Mouse (Mus musculus) embryonic facial prominence, embryonic 14.5 days (tissue): ENCODE results near the gene Nell2. TPM values are rescaled to one million over a fixed set of nuclear protein-coding genes. Genes with fewer than 3 reads are reported as not detected.

Source experiments
- ATAC-seq: fragments of 200-750 bp; cut with Nextera tagmentation; 2 replicates; pipeline ENCODE4 v1.8.0; 2017; ENCODE audit warnings: low read depth, moderate number of reproducible peaks, moderate TSS enrichment
- DNase-seq: peaks from one replicate; pipeline ENCODE4 v3.0.0-alpha.2; 2015; ENCODE audit warnings: low spot score
- H3K27ac ChIP-seq: fragments of 300-500 bp; sonication (generic); replicated peaks from 2 replicates; pipeline ENCODE4 v1.5.1; 2014; ENCODE audit warnings: low read depth, mild to moderate bottlenecking, low read length, moderate library complexity
- H3K27me3 ChIP-seq: fragments of 300-500 bp; sonication (generic); replicated peaks from 2 replicates; pipeline ENCODE4 v1.6.1; 2014; ENCODE audit warnings: low read length; ENCODE audit not compliant: control insufficient read depth, insufficient read depth
- H3K36me3 ChIP-seq: fragments of 300-500 bp; sonication (generic); 2 replicates; pipeline ENCODE4 v1.6.1; 2014; ENCODE audit warnings: low read length, mixed read lengths; ENCODE audit not compliant: control insufficient read depth, insufficient read depth
- H3K4me1 ChIP-seq: fragments of 300-500 bp; sonication (generic); 2 replicates; pipeline ENCODE4 v1.6.1; 2014; ENCODE audit warnings: antibody characterized with exemption, low read length; ENCODE audit not compliant: control insufficient read depth, insufficient read depth
- H3K4me2 ChIP-seq: fragments of 300-500 bp; sonication (generic); 2 replicates; pipeline ENCODE4 v1.6.1; 2014; ENCODE audit warnings: low read depth, mild to moderate bottlenecking, low read length, moderate library complexity, mixed read lengths
- H3K4me3 ChIP-seq: fragments of 300-500 bp; sonication (generic); 2 replicates; pipeline ENCODE4 v1.5.1; 2014; ENCODE audit warnings: low read depth, mild to moderate bottlenecking, low read length
- H3K9ac ChIP-seq: fragments of 300-500 bp; sonication (generic); 2 replicates; pipeline ENCODE4 v1.6.1; 2014; ENCODE audit warnings: low read depth, mild to moderate bottlenecking, low read length, moderate library complexity, mixed read lengths
- H3K9me3 ChIP-seq: fragments of 300-500 bp; sonication (generic); 2 replicates; pipeline ENCODE4 v1.6.1; 2016; ENCODE audit warnings: low read length; ENCODE audit not compliant: control insufficient read depth
- WGBS: fragments of 180-500 bp; shearing (Covaris S2); extraction: QIAGEN DNeasy Blood & Tissue Kit; methylation state at CpG from one replicate; pipeline ENCODE4 v1.1.7; 2014; 5-methylcytosine and 5-hydroxymethylcytosine counted together
- polyA plus RNA-seq: library from polyadenylated mRNA; unstranded; fragments of >200 nt; fragmentation: Nextera tagmentation; extraction: Ambion mirVana; gene quantifications from 2 replicates; pipeline ENCODE4 v1.2.1, GENCODE M21; 2014

Nell2 gene
- polyA plus RNA-seq, 1 experiment from 2014 or later: 15.1 TPM

GRCm38 (mm10) chr15:95492201-95492600 is 36.2 kb downstream of the Nell2 start:
- H3K36me3 ChIP-seq: no peaks in the 10 kb centered on the region
- ATAC-seq (no peak), DNase-seq (no peak)
- 0 out of 2 replicates have a peak, but pooled peaks cover 3% of the 10 kb centered on the region for H3K4me1 ChIP-seq
- H3K27me3 ChIP-seq: no peaks in the 10 kb centered on the region
- H3K27ac ChIP-seq: no peak overlapping the region
- H3K4me3 ChIP-seq: no peak overlapping the region
- WGBS: 68% methylated on average over 5 of the region's 5 CpGs
- H3K9ac ChIP-seq: no peak overlapping the region
- no peaks in the 10 kb centered on the region for H3K9me3 ChIP-seq
- no peak overlapping the region for H3K4me2 ChIP-seq

- Histone ChIP-seq H3K4me3 (no peak overlapping the region), H3K27ac (no peak overlapping the region), H3K9me3 (no peaks in the 10 kb centered on the region), H3K4me2 (no peak overlapping the region), H3K27me3 (no peaks in the 10 kb centered on the region), H3K36me3 (no peaks in the 10 kb centered on the region), H3K9ac (no peak overlapping the region), H3K4me1 (0 out of 2 replicates have a peak, but pooled peaks cover 3% of the 10 kb centered on the region)
- DNase-seq (peak; percentile 48), ATAC-seq (no peak)
- 36% methylated on average over 4 of the region's 4 CpGs for WGBS
Measured at GRCm38 (mm10) chr15:95489174-95489573, 39.2 kb downstream of the Nell2 start.

DNA sequence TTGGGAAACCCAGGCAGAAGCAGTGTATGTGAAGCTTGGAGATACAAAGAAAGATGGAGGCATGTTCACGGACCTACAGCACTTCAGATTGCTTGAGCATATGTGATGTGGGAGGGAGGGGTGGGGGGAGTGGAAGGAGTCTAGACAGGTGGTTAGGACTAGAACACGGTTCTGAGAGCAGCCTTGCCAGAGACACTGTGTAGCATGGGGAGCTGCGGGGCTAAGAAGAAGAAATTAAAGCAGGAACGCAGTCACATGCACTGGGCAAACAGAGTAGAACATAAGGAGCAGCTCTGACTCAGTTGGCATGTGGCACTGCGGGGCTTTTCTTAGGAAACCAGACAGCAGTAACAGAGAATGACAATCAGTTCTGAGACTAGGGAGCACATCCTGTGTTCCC is 40.4 kb downstream of the Nell2 start:
- Histone ChIP-seq H3K4me1 (0 out of 2 replicates have a peak, but pooled peaks cover 3% of the 10 kb centered on the region), H3K9me3 (no peaks in the 10 kb centered on the region), H3K4me3 (no peak overlapping the region), H3K27ac (no peak overlapping the region), H3K27me3 (no peaks in the 10 kb centered on the region), H3K9ac (no peak overlapping the region), H3K4me2 (no peak overlapping the region), H3K36me3 (no peaks in the 10 kb centered on the region)
- ATAC-seq (no peak), DNase-seq (no peak)
- 84% methylated on average over 5 of the region's 5 CpGs for WGBS

- H3K4me3 ChIP-seq: no peak overlapping the region
- 69% methylated on average over 9 of the region's 9 CpGs for WGBS
- H3K4me1 ChIP-seq: no peaks in the 10 kb centered on the region
- ATAC-seq (no peak), DNase-seq (no peak)
- no peaks in the 10 kb centered on the region for H3K27me3 ChIP-seq
- H3K36me3 ChIP-seq: no peaks in the 10 kb centered on the region
- no peaks in the 10 kb centered on the region for H3K9me3 ChIP-seq
- no peak overlapping the region for H3K27ac ChIP-seq
- H3K4me2 ChIP-seq: no peak overlapping the region
- H3K9ac ChIP-seq: no peak overlapping the region
Measured at GRCm38 (mm10) chr15:95482002-95482401, 46.4 kb downstream of the Nell2 start.

DNA sequence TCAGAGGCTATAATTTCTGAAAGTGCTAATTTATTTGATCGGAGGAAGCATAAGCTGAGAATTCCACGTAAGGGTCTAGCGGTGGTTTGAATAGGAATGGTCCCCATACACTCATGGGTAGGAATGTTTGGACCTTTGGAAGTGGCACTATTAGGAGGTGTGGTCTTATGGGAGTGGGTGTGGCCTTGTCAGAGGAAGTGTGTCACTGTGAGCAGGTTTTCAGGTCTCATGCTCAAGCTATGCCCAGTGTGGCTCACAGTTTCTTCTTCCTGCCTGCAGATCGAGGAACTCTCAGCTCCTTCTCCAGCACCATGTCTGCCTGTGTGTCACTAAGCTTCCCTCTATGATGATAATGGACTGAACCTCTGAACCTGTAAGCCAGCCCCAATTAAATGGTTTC is 46.8 kb downstream of the Nell2 start:
- Histone ChIP-seq H3K9ac (no peak overlapping the region), H3K4me2 (no peak overlapping the region), H3K4me3 (no peak overlapping the region), H3K27ac (no peak overlapping the region), H3K4me1 (no peaks in the 10 kb centered on the region), H3K36me3 (no peaks in the 10 kb centered on the region), H3K9me3 (no peaks in the 10 kb centered on the region), H3K27me3 (no peaks in the 10 kb centered on the region)
- DNase-seq (no peak), ATAC-seq (no peak)
- WGBS: 86% methylated on average over 4 of the region's 4 CpGs

GRCm38 (mm10) chr15:95476440-95476839 is 51.9 kb downstream of the Nell2 start:
- 78% methylated on average over 3 of the region's 3 CpGs for WGBS
- Histone ChIP-seq H3K36me3 (no peaks in the 10 kb centered on the region), H3K9me3 (no peaks in the 10 kb centered on the region), H3K4me1 (no peaks in the 10 kb centered on the region), H3K4me2 (no peak overlapping the region), H3K27me3 (no peaks in the 10 kb centered on the region), H3K27ac (no peak overlapping the region), H3K4me3 (no peak overlapping the region), H3K9ac (no peak overlapping the region)
- ATAC-seq (no peak), DNase-seq (no peak)

GRCm38 (mm10) chr15:95473976-95474375 is 54.4 kb downstream of the Nell2 start:
- DNase-seq: no peak
- H3K9ac ChIP-seq: no peak overlapping the region
- H3K4me3 ChIP-seq: no peak overlapping the region
- no peak for ATAC-seq
- no peaks in the 10 kb centered on the region for H3K27me3 ChIP-seq
- H3K9me3 ChIP-seq: no peaks in the 10 kb centered on the region
- H3K36me3 ChIP-seq: no peaks in the 10 kb centered on the region
- no peaks in the 10 kb centered on the region for H3K4me1 ChIP-seq
- no peak overlapping the region for H3K4me2 ChIP-seq
- WGBS: 70% methylated on average over 6 of the region's 6 CpGs
- no peak overlapping the region for H3K27ac ChIP-seq

DNA sequence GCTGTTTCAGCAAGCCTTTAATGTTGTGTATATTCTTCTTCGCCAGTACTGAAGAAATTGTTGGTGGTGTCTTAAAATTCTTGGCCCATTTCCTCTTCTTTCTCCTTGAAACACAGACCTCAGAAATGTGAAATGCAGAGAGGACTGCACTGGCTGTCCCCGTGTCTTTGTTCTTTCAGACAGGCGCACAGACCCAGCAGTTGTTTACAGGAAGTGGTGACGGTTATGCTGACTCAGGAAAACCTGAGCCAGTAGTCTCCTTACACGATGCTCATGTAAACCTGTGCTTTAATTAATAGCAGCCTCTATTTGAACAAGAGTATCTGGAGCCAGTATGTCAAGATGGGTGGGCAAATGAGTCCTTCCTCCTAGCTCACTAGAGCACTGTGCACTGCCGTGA is 61.2 kb downstream of the Nell2 start:
- 26% methylated on average over 6 of the region's 6 CpGs for whole genome bisulfite sequencing
- DNase-seq (peak; percentile 51), ATAC-seq (0 out of 2 replicates have a peak, but pooled peaks have one; percentile 22)
- H3K4me3 ChIP-seq: no peak overlapping the region
- H3K4me2 ChIP-seq: no peak overlapping the region; the same call in 1 of the 2 replicates
- no peaks in the 10 kb centered on the region for H3K9me3 ChIP-seq
- no peaks in the 10 kb centered on the region for H3K36me3 ChIP-seq
- H3K27ac ChIP-seq: no peak overlapping the region
- H3K27me3 ChIP-seq: no peaks in the 10 kb centered on the region
- no peak overlapping the region for H3K9ac ChIP-seq
- 0 out of 2 replicates have a peak, but pooled peaks cover 2% of the 10 kb centered on the region for H3K4me1 ChIP-seq

- H3K27me3 ChIP-seq: no peaks in the 10 kb centered on the region
- H3K36me3 ChIP-seq: no peaks in the 10 kb centered on the region
- WGBS: 85% methylated on average over 4 of the region's 4 CpGs
- no peaks in the 10 kb centered on the region for H3K9me3 ChIP-seq
- H3K4me2 ChIP-seq: no peak overlapping the region
- no peaks in the 10 kb centered on the region for H3K4me1 ChIP-seq
- ATAC-seq: no peak
- H3K27ac ChIP-seq: no peak overlapping the region
- H3K4me3 ChIP-seq: no peak overlapping the region
- no peak overlapping the region for H3K9ac ChIP-seq
- DNase-seq: no peak
Measured at GRCm38 (mm10) chr15:95460041-95460566, 68.3 kb downstream of the Nell2 start.
